In genomic region chr10:79693580-79694378, GRCm38 (mm10) we compare ENCODE assay signal across 21 mouse cellular contexts. TPM values are rescaled to one million over a fixed set of nuclear protein-coding genes. Genes with fewer than 3 reads are reported as not detected.
DNase-seq lines count a peak whose midpoint lies in the region; ATAC-seq and TF ChIP-seq lines count a peak whose summit lies in the region.
"Had no signal": no experiment of that assay in that cellular context is flagged by ENCODE, and none has a peak within 500 bp of the region (broad histone marks: within the 10 kb centered on the region; RNA-seq: fewer than 3 reads in every experiment).

No protein-coding gene starts in this region.

- H3K36me3 ChIP-seq in intestine, embryonic 16.5 days (ENCODE audit: control insufficient read depth, insufficient read depth, low read length): peaks cover 3% of the 10 kb centered on the region; the same call in 1 of the 2 replicates
- H3K36me3 ChIP-seq in intestine, postnatal 0 days (ENCODE audit: control insufficient read depth, insufficient read depth): peaks cover 5% of the 10 kb centered on the region
- peaks cover 6% of the 10 kb centered on the region for H3K36me3 ChIP-seq in limb, embryonic 15.5 days

- H3K27me3 ChIP-seq in intestine, embryonic 16.5 days (replicated peaks; ENCODE audit: control insufficient read depth, insufficient read depth, low read length): no peaks in the 10 kb centered on the region
- H3K27me3 ChIP-seq in intestine, postnatal 0 days (replicated peaks; ENCODE audit: control insufficient read depth, insufficient read depth, low read length): no peaks in the 10 kb centered on the region
- no peaks in the 10 kb centered on the region for H3K27me3 ChIP-seq in limb, embryonic 15.5 days
- H3K27me3 ChIP-seq: forebrain, embryonic 13.5 days; hindbrain, embryonic 15.5 days; intestine, embryonic 15.5 days; Patski had no signal

- H3K9me3 ChIP-seq in intestine, embryonic 16.5 days (ENCODE audit: control insufficient read depth, low read length): no peaks in the 10 kb centered on the region
- no peaks in the 10 kb centered on the region for H3K9me3 ChIP-seq in intestine, postnatal 0 days (ENCODE audit: control insufficient read depth)
- no peaks in the 10 kb centered on the region for H3K9me3 ChIP-seq in limb, embryonic 15.5 days
- H3K9me3 ChIP-seq: hindbrain, embryonic 15.5 days; intestine, embryonic 15.5 days had no signal

- TF ChIP-seq CTCF in intestine, postnatal 0 days (IDR thresholded peaks at IDR 0.05; ENCODE audit: low read depth): no peak

- no peak for ATAC-seq in intestine, embryonic 16.5 days
- no peak for ATAC-seq in intestine, postnatal 0 days
- ATAC-seq in limb, embryonic 15.5 days (ENCODE audit: insufficient number of reproducible peaks, low FRiP score, low TSS enrichment, low read depth): 0 out of 2 replicates have a peak, but pooled peaks have one; percentile 9
- ATAC-seq: CD4-positive, CD25-positive, alpha-beta regulatory T cell, adult 4 months; forebrain, embryonic 13.5 days; intestine, embryonic 15.5 days; lung, postnatal 0 days; Patski had no signal

- no peak overlapping the region for H3K4me2 ChIP-seq in intestine, embryonic 16.5 days (ENCODE audit: low read depth, low read length)
- H3K4me2 ChIP-seq in intestine, postnatal 0 days (replicated peaks; ENCODE audit: low read depth): no peak overlapping the region
- H3K4me2 ChIP-seq in limb, embryonic 15.5 days: no peak overlapping the region
- H3K4me2 ChIP-seq: forebrain, embryonic 13.5 days; hindbrain, embryonic 15.5 days; intestine, embryonic 15.5 days; midbrain, embryonic 11.5 days had no signal

- H3K27ac ChIP-seq in intestine, embryonic 16.5 days (ENCODE audit: low read length): no peak overlapping the region
- no peak overlapping the region for H3K27ac ChIP-seq in intestine, postnatal 0 days (ENCODE audit: low read depth, low read length)
- peak overlapping the region; percentile 88 for H3K27ac ChIP-seq in limb, embryonic 15.5 days
- H3K27ac ChIP-seq: forebrain, embryonic 13.5 days; hindbrain, embryonic 15.5 days; intestine, embryonic 15.5 days had no signal

- H3K9ac ChIP-seq in intestine, embryonic 16.5 days (ENCODE audit: low read depth, low read length): 0 out of 2 replicates have a peak overlapping the region, but pooled peaks have one; percentile 14
- H3K9ac ChIP-seq in intestine, postnatal 0 days (ENCODE audit: low read depth, low read length): no peak overlapping the region
- no peak overlapping the region for H3K9ac ChIP-seq in limb, embryonic 15.5 days
- H3K9ac ChIP-seq: forebrain, embryonic 13.5 days; hindbrain, embryonic 15.5 days; intestine, embryonic 15.5 days had no signal

- H3K4me1 ChIP-seq in intestine, embryonic 16.5 days (ENCODE audit: control insufficient read depth, insufficient read depth, low read length): peaks cover 30% of the 10 kb centered on the region
- peaks cover 21% of the 10 kb centered on the region for H3K4me1 ChIP-seq in intestine, postnatal 0 days (replicated peaks; ENCODE audit: control insufficient read depth, insufficient read depth, low read length)
- H3K4me1 ChIP-seq in limb, embryonic 15.5 days: peaks cover 36% of the 10 kb centered on the region
- H3K4me1 ChIP-seq: hindbrain, embryonic 15.5 days had no signal

- 68% methylated on average over 12 of the region's 12 CpGs for WGBS in intestine, embryonic 16.5 days
- 71% methylated on average over 12 of the region's 12 CpGs for WGBS in intestine, postnatal 0 days
- 58% methylated on average over 12 of the region's 12 CpGs for WGBS in limb, embryonic 15.5 days

- peak; percentile 4 for DNase-seq in adrenal gland, postnatal 14 days
- DNase-seq in adrenal gland, adult 8-10 months: no peak
- peak; percentile 3 for DNase-seq in gastrocnemius, postnatal 10 days
- DNase-seq in gastrocnemius, adult 18-20 months (ENCODE audit: low spot score): no peak
- no peak for DNase-seq in frontal cortex, adult 2 months (ENCODE audit: extremely low spot score in 1 of 2, low spot score in 1 of 2)
- DNase-seq: adrenal gland, postnatal 36 days; cerebellum, adult 9-10 months; liver; right cerebral cortex, postnatal 14 days; thymus, adult 2 months had no signal

- H3K4me3 ChIP-seq in intestine, embryonic 16.5 days (ENCODE audit: low read length): no peak overlapping the region
- no peak overlapping the region for H3K4me3 ChIP-seq in intestine, postnatal 0 days (ENCODE audit: low read depth, low read length)
- H3K4me3 ChIP-seq in limb, embryonic 15.5 days: no peak overlapping the region
- H3K4me3 ChIP-seq: forebrain, embryonic 13.5 days; hindbrain, embryonic 15.5 days; intestine, embryonic 15.5 days had no signal

RNA-seq across cellular contexts. Expression of gene Gzmm, which starts 5.0 kb away (rescaled TPM):
- 0.89 and 1.1 TPM in 2 replicates for total RNA-seq in adrenal gland, postnatal 14 days (2021)
- 1 to 10 TPM; 1.2 to 2.2 (median 1.7) TPM for total RNA-seq in adrenal gland, adult 8-10 months (2022)
- total RNA-seq in gastrocnemius, postnatal 10 days (2021): 1 to 10 TPM; 2.3 to 2.7 TPM
- 10 to 100 TPM in 1 of 2 experiments, 1 to 10 TPM in 1; 8.3 to 10.1 TPM for total RNA-seq in gastrocnemius, adult 18-20 months (2021)
- 0.21 and 0.56 TPM in 2 replicates for polyA plus RNA-seq in intestine, embryonic 16.5 days (2015; fragmentation: Nextera tagmentation; extraction: Ambion mirVana)
- polyA plus RNA-seq in intestine, postnatal 0 days (2015; fragmentation: Nextera tagmentation; extraction: Ambion mirVana): 0.16 and 0.26 TPM in 2 replicates
- 0.86 and 1.3 TPM in 2 replicates for polyA plus RNA-seq in limb, embryonic 15.5 days (2015; fragmentation: Nextera tagmentation; extraction: Ambion mirVana)
- polyA plus RNA-seq in frontal cortex, adult 2 months (2012; rRNA removed): 1.8 and 2.1 TPM in 2 replicates

RNA-seq across cellular contexts. Expression of gene Bsg, which starts 10.5 kb away (rescaled TPM):
- total RNA-seq in adrenal gland, postnatal 14 days (2021): 598 and 707 TPM in 2 replicates
- total RNA-seq in adrenal gland, adult 8-10 months (2022): 100 to 1,000 TPM; 578 to 598 (median 581) TPM
- 100 to 1,000 TPM; 420 to 439 TPM for total RNA-seq in gastrocnemius, postnatal 10 days (2021)
- total RNA-seq in gastrocnemius, adult 18-20 months (2021): 100 to 1,000 TPM; 540 to 773 TPM
- polyA plus RNA-seq in intestine, embryonic 16.5 days (2015; fragmentation: Nextera tagmentation; extraction: Ambion mirVana): 1,158 and 1,189 TPM in 2 replicates
- polyA plus RNA-seq in intestine, postnatal 0 days (2015; fragmentation: Nextera tagmentation; extraction: Ambion mirVana): 888 and 937 TPM in 2 replicates
- polyA plus RNA-seq in limb, embryonic 15.5 days (2015; fragmentation: Nextera tagmentation; extraction: Ambion mirVana): 910 and 960 TPM in 2 replicates
- 1,126 and 1,227 TPM in 2 replicates for polyA plus RNA-seq in frontal cortex, adult 2 months (2012; rRNA removed)

RNA-seq across cellular contexts. Expression of gene Cdc34, which starts 11.8 kb away (rescaled TPM):
- total RNA-seq in adrenal gland, postnatal 14 days (2021): 79.1 and 82.4 TPM in 2 replicates
- 10 to 100 TPM; 50.9 to 77.7 (median 69.2) TPM for total RNA-seq in adrenal gland, adult 8-10 months (2022)
- total RNA-seq in gastrocnemius, postnatal 10 days (2021): 100 to 1,000 TPM; 265 to 287 TPM
- 100 to 1,000 TPM; 388 to 419 TPM for total RNA-seq in gastrocnemius, adult 18-20 months (2021)
- 120 and 128 TPM in 2 replicates for polyA plus RNA-seq in intestine, embryonic 16.5 days (2015; fragmentation: Nextera tagmentation; extraction: Ambion mirVana)
- polyA plus RNA-seq in intestine, postnatal 0 days (2015; fragmentation: Nextera tagmentation; extraction: Ambion mirVana): 88.0 and 89.6 TPM in 2 replicates
- polyA plus RNA-seq in limb, embryonic 15.5 days (2015; fragmentation: Nextera tagmentation; extraction: Ambion mirVana): 100 and 110 TPM in 2 replicates
- polyA plus RNA-seq in frontal cortex, adult 2 months (2012; rRNA removed): 96.3 and 111 TPM in 2 replicates

RNA-seq across cellular contexts. Expression of gene Hcn2, which starts 22.7 kb away (rescaled TPM):
- 7.1 and 10.6 TPM in 2 replicates for total RNA-seq in adrenal gland, postnatal 14 days (2021)
- total RNA-seq in adrenal gland, adult 8-10 months (2022): 10 to 100 TPM in 2 of 4 experiments, 1 to 10 TPM in 2; 8.1 to 10.9 (median 10.3) TPM
- under 1 TPM; 0.86 to 0.96 TPM for total RNA-seq in gastrocnemius, postnatal 10 days (2021)
- total RNA-seq in gastrocnemius, adult 18-20 months (2021): under 1 TPM; 0.47 to 0.66 TPM
- polyA plus RNA-seq in intestine, embryonic 16.5 days (2015; fragmentation: Nextera tagmentation; extraction: Ambion mirVana): 0.04 TPM in 1 of 2 replicates, not detected in the other
- 0.38 and 0.43 TPM in 2 replicates for polyA plus RNA-seq in intestine, postnatal 0 days (2015; fragmentation: Nextera tagmentation; extraction: Ambion mirVana)
- polyA plus RNA-seq in limb, embryonic 15.5 days (2015; fragmentation: Nextera tagmentation; extraction: Ambion mirVana): 0.08 TPM in 1 of 2 replicates, not detected in the other
- 119 and 124 TPM in 2 replicates for polyA plus RNA-seq in frontal cortex, adult 2 months (2012; rRNA removed)
- polyA plus RNA-seq: CD4-positive, CD25-positive, alpha-beta regulatory T cell, adult 4 months; liver, embryonic 16.5 days had no signal

RNA-seq across cellular contexts. Expression of gene Tpgs1, which starts 24.6 kb away (rescaled TPM):
- 27.8 and 34.1 TPM in 2 replicates for total RNA-seq in adrenal gland, postnatal 14 days (2021)
- total RNA-seq in adrenal gland, adult 8-10 months (2022): 10 to 100 TPM; 37.8 to 41.6 (median 39.3) TPM
- 10 to 100 TPM; 18.3 to 18.7 TPM for total RNA-seq in gastrocnemius, postnatal 10 days (2021)
- total RNA-seq in gastrocnemius, adult 18-20 months (2021): 10 to 100 TPM; 19.1 to 19.7 TPM
- 56.8 and 64.4 TPM in 2 replicates for polyA plus RNA-seq in intestine, embryonic 16.5 days (2015; fragmentation: Nextera tagmentation; extraction: Ambion mirVana)
- 47.6 and 48.5 TPM in 2 replicates for polyA plus RNA-seq in intestine, postnatal 0 days (2015; fragmentation: Nextera tagmentation; extraction: Ambion mirVana)
- 54.6 and 58.9 TPM in 2 replicates for polyA plus RNA-seq in limb, embryonic 15.5 days (2015; fragmentation: Nextera tagmentation; extraction: Ambion mirVana)
- 89.4 and 92.3 TPM in 2 replicates for polyA plus RNA-seq in frontal cortex, adult 2 months (2012; rRNA removed)

Comparison
In these comparisons a context has a peak if more than half of its experiments do, and no peak if none do; other contexts are left out.
1. DNase-seq: peak in adrenal gland, postnatal 14 days (single experiment) and gastrocnemius, postnatal 10 days (single experiment); none in adrenal gland, adult 8-10 months (single experiment), gastrocnemius, adult 18-20 months (single experiment) and frontal cortex, adult 2 months (0 of 2).